Mouse (Mus musculus) left cerebral cortex, postnatal 4 days (tissue): ENCODE results near the gene Lrrc8d. TPM values are rescaled to one million over a fixed set of nuclear protein-coding genes. Genes with fewer than 3 reads are reported as not detected.
"Not testable (repeated sequence)": the region's sequence is repeated elsewhere in the genome, so short reads cannot be mapped to it uniquely, and the experiment has no call there.

Experiments used
- DNase-seq: peaks from one replicate; pipeline ENCODE4 v3.0.0-alpha.2; 2022
- intact Hi-C: fragments of 180-260 bp; cut with DNase I; formaldehyde crosslinking; loops from one replicate; pipeline ENCODE4 v1.15.1; 2025
- total RNA-seq, 2 experiments: library from RNA; stranded (reverse); gene quantifications; 2 replicates each; pipeline ENCODE4 v1.2.3; 2021

Gene Lrrc8d
- total RNA-seq, 2 experiments from 2014 or later, result 60.2 to 62.3 TPM

- intact Hi-C loops, result loop anchor here (2.0 to 10.0 kb wide), 2 partner anchors 185 to 279 kb away; no protein-coding TSS in a partner anchor
Observed at GRCm38 (mm10) chr5:105683912-105684350, 15.8 kb upstream of the Lrrc8d start.

GRCm38 (mm10) chr5:105684861-105685600 is 14.7 kb upstream of the Lrrc8d start:
- DNase-seq, result peak; percentile 81
- intact Hi-C loops, result loop anchor here (2.0 to 10.0 kb wide), 2 partner anchors 184 to 280 kb away; no protein-coding TSS in a partner anchor

More at GRCm38 (mm10) chr5:105683912-105684350, 15.8 kb upstream of the Lrrc8d start:
- DNase-seq, result no peak

GRCm38 (mm10) chr5:105685780-105686305 is 13.9 kb upstream of the Lrrc8d start:
- not testable (repeated sequence) for DNase-seq
- intact Hi-C loops, result loop anchor here (2.0 to 10.0 kb wide), 2 partner anchors 183 to 281 kb away; no protein-coding TSS in a partner anchor

- DNase-seq, result no peak
- intact Hi-C loops, result loop anchor here (10.0 kb wide), 1 partner anchor 282 kb away; no protein-coding TSS in a partner anchor
Observed at GRCm38 (mm10) chr5:105686331-105686995, 13.3 kb upstream of the Lrrc8d start.

- intact Hi-C loops, result loop anchor here (10.0 kb wide), 1 partner anchor 94 kb away; no protein-coding TSS in a partner anchor
- no peak for DNase-seq
Observed at GRCm38 (mm10) chr5:105690502-105691454, 9.0 kb upstream of the Lrrc8d start.

GRCm38 (mm10) chr5:105691645-105692044 is 8.1 kb upstream of the Lrrc8d start:
- intact Hi-C loops, result loop anchor here (10.0 kb wide), 1 partner anchor 93 kb away; no protein-coding TSS in a partner anchor
- no peak for DNase-seq

GRCm38 (mm10) chr5:105694339-105694930 is 5.3 kb upstream of the Lrrc8d start:
- no peak for DNase-seq
- intact Hi-C loops, result loop anchor here (10.0 kb wide), 1 partner anchor 90 kb away; no protein-coding TSS in a partner anchor

- intact Hi-C loops, result loop anchor here (10.0 kb wide), 1 partner anchor 89 kb away; no protein-coding TSS in a partner anchor
- no peak for DNase-seq
Observed at GRCm38 (mm10) chr5:105696049-105696448, 3.7 kb upstream of the Lrrc8d start.

GRCm38 (mm10) chr5:105697886-105698285 is 1.9 kb upstream of the Lrrc8d start:
- intact Hi-C loops, result loop anchor here (10.0 kb wide), 1 partner anchor 87 kb away; no protein-coding TSS in a partner anchor
- no peak for DNase-seq

- intact Hi-C loops, result loop anchor here (10.0 kb wide), 1 partner anchor 86 kb away; no protein-coding TSS in a partner anchor
- no peak for DNase-seq
Observed at GRCm38 (mm10) chr5:105698694-105699093, 1.1 kb upstream of the Lrrc8d start.

GRCm38 (mm10) chr5:105700070-105700851 is 492 bp downstream of the Lrrc8d start:
- intact Hi-C loops, result no loop called here
- peak; percentile 75 for DNase-seq

GRCm38 (mm10) chr5:105701326-105701725 is 1.6 kb downstream of the Lrrc8d start:
- DNase-seq, result no peak
- intact Hi-C loops, result no loop called here

- DNase-seq, result no peak
- intact Hi-C loops, result no loop called here
Observed at GRCm38 (mm10) chr5:105701844-105702243, 2.1 kb downstream of the Lrrc8d start.

- DNase-seq, result no peak
- intact Hi-C loops, result no loop called here
Observed at GRCm38 (mm10) chr5:105702580-105703285, 3.0 kb downstream of the Lrrc8d start.

GRCm38 (mm10) chr5:105703286-105703655 is 3.5 kb downstream of the Lrrc8d start:
- no peak for DNase-seq
- intact Hi-C loops, result no loop called here

- no peak for DNase-seq
- intact Hi-C loops, result no loop called here
Observed at GRCm38 (mm10) chr5:105704573-105704972, 4.8 kb downstream of the Lrrc8d start.

- intact Hi-C loops, result no loop called here
- DNase-seq, result no peak
Observed at GRCm38 (mm10) chr5:105706635-105707034, 6.9 kb downstream of the Lrrc8d start.

- intact Hi-C loops, result no loop called here
- no peak for DNase-seq
Observed at GRCm38 (mm10) chr5:105708276-105708675, 8.5 kb downstream of the Lrrc8d start.
